Mouse (Mus musculus): ENCODE data around the gene Olfr1511. TPM values are rescaled to one million over a fixed set of nuclear protein-coding genes. Genes with fewer than 3 reads are reported as not detected.
"Not testable (repeated sequence)": the region's sequence is repeated elsewhere in the genome, so short reads cannot be mapped to it uniquely, and the experiment has no call there.

The Olfr1511 gene
- not detected in 2 replicates for total RNA-seq (2014; rRNA removed)
- 0.21 TPM in 1 of 2 replicates, not detected in the other for polyA plus RNA-seq (2015; fragmentation: Nextera tagmentation; extraction: Ambion mirVana)

- Histone ChIP-seq H3K4me2 (ENCODE audit: low read depth, low read length, poor library complexity, severe bottlenecking) (no peak within 1 kb of the TSS), H3K27me3 (ENCODE audit: insufficient read depth, low read length) (no peaks in the 10 kb centered on the region), H3K4me3 (ENCODE audit: low read depth, low read length) (no peak within 1 kb of the TSS), H3K27ac (ENCODE audit: low read depth, low read length) (no peak within 1 kb of the TSS), H3K4me1 (ENCODE audit: insufficient read depth, low read length) (no peaks in the 10 kb centered on the region), H3K9ac (replicated peaks; ENCODE audit: low read length, poor library complexity, severe bottlenecking) (no peak within 1 kb of the TSS), H3K36me3 (ENCODE audit: insufficient read depth, low read length) (no peaks in the 10 kb centered on the region), H3K9me3 (ENCODE audit: low read length) (no peaks in the 10 kb centered on the region)
- DNase-seq (ENCODE audit: low spot score), result no peak
- no peak for TF ChIP-seq CTCF (IDR thresholded peaks at IDR 0.05)
- no peak for ATAC-seq (ENCODE audit: low FRiP score)
- 79% methylated on average over 4 of the region's 4 CpGs for WGBS
These were observed at the start of gene Olfr1511 for GRCm38 (mm10) chr14:52397279-52397678. Olfr1511 (minus strand) TSS chr14:52397379.

GRCm38 (mm10) chr14:52442690-52443089 lies 45.5 kb upstream of the Olfr1511 start, which contains the start of gene Olfr1509:
Olfr1509 (plus strand) TSS chr14:52442990.
- no peak within 1 kb of the TSS for H3K4me2 ChIP-seq (ENCODE audit: low read depth, low read length, poor library complexity, severe bottlenecking)
- no peak for DNase-seq (ENCODE audit: low spot score)

DNA sequence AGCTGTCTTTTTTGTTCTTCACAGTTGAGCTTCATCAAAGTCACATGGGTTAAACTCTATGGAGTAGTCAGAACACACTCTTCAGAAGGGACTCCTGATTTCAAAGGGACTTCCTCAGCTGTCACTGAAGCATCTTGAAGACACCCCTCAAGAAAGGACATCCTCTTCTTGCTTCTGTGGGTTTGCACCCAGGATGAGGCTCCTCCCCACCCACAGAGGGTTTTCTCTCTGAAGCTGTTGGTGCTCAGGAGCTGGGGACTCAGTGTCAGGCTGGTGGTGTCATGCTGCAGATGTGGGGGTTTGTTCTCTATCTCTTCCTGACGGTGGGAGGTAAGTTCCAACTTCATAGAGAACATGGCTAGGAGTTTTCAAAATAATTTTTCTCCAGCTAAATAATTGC lies 30.5 kb upstream of the Olfr1511 start:
- no peak for ATAC-seq (ENCODE audit: low FRiP score)
- DNase-seq (ENCODE audit: low spot score), result no peak
- Histone ChIP-seq H3K4me1 (ENCODE audit: insufficient read depth, low read length) (no peaks in the 10 kb centered on the region), H3K9me3 (ENCODE audit: low read length) (no peaks in the 10 kb centered on the region), H3K27me3 (ENCODE audit: insufficient read depth, low read length) (no peaks in the 10 kb centered on the region), H3K4me3 (ENCODE audit: low read depth, low read length) (no peak overlapping the region), H3K27ac (ENCODE audit: low read depth, low read length) (no peak overlapping the region), H3K36me3 (ENCODE audit: insufficient read depth, low read length) (no peaks in the 10 kb centered on the region), H3K4me2 (ENCODE audit: low read depth, low read length, poor library complexity, severe bottlenecking) (no peak overlapping the region), H3K9ac (replicated peaks; ENCODE audit: low read length, poor library complexity, severe bottlenecking) (no peak overlapping the region)
- no peak for TF ChIP-seq CTCF (IDR thresholded peaks at IDR 0.05)
- 96% methylated on average over 1 of the region's 1 CpGs for WGBS

More at GRCm38 (mm10) chr14:52442690-52443089, 45.5 kb upstream of the Olfr1511 start, which contains the start of gene Olfr1509:
- Histone ChIP-seq H3K4me3 (ENCODE audit: low read depth, low read length) (no peak within 1 kb of the TSS), H3K36me3 (ENCODE audit: insufficient read depth, low read length) (no peaks in the 10 kb centered on the region), H3K9ac (replicated peaks; ENCODE audit: low read length, poor library complexity, severe bottlenecking) (no peak within 1 kb of the TSS), H3K27ac (ENCODE audit: low read depth, low read length) (no peak within 1 kb of the TSS), H3K27me3 (ENCODE audit: insufficient read depth, low read length) (no peaks in the 10 kb centered on the region), H3K4me1 (ENCODE audit: insufficient read depth, low read length) (no peaks in the 10 kb centered on the region), H3K9me3 (ENCODE audit: low read length) (no peaks in the 10 kb centered on the region)
- no peak for TF ChIP-seq CTCF (IDR thresholded peaks at IDR 0.05)
- no peak for ATAC-seq (ENCODE audit: low FRiP score)

DNA sequence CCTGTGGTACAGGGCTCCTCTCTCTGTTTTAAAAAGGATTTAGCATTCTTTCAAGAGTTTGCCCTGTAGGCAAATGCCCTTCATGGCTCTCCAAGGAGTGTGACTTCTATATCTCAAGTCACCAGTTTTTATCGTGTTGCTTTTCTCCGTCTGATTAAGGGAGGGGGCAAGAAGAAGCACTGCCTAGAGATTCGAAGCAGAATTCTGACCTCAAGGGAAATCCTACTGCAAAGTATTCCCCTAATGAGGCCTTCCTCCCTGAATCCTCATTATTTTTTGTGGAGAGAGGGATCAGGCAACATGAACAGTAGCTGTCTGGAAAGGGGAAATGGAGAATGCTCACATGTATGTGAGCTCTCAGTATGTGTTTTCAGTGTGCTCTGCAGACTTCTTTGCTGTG lies 17.1 kb upstream of the Olfr1511 start, which contains the start of gene Olfr1510:
Gene Olfr1510 (minus strand): TSS at position 101 of the 400 bp plus-strand sequence.
- Histone ChIP-seq H3K36me3 (ENCODE audit: insufficient read depth, low read length) (no peaks in the 10 kb centered on the region), H3K27ac (ENCODE audit: low read depth, low read length) (no peak within 1 kb of the TSS), H3K9ac (replicated peaks; ENCODE audit: low read length, poor library complexity, severe bottlenecking) (no peak within 1 kb of the TSS), H3K27me3 (ENCODE audit: insufficient read depth, low read length) (no peaks in the 10 kb centered on the region), H3K4me2 (ENCODE audit: low read depth, low read length, poor library complexity, severe bottlenecking) (no peak within 1 kb of the TSS), H3K4me1 (ENCODE audit: insufficient read depth, low read length) (no peaks in the 10 kb centered on the region), H3K9me3 (ENCODE audit: low read length) (no peaks in the 10 kb centered on the region), H3K4me3 (ENCODE audit: low read depth, low read length) (no peak within 1 kb of the TSS)
- DNase-seq (ENCODE audit: low spot score), result no peak
- ATAC-seq (ENCODE audit: low FRiP score), result no peak
- no peak for TF ChIP-seq CTCF (IDR thresholded peaks at IDR 0.05)
- 82% methylated on average over 3 of the region's 3 CpGs for WGBS

- DNase-seq (ENCODE audit: low spot score); H3K36me3 ChIP-seq (ENCODE audit: insufficient read depth, low read length); H3K27ac ChIP-seq (ENCODE audit: low read depth, low read length); H3K27me3 ChIP-seq (ENCODE audit: insufficient read depth, low read length); H3K9me3 ChIP-seq (ENCODE audit: low read length); H3K4me1 ChIP-seq (ENCODE audit: insufficient read depth, low read length); H3K4me3 ChIP-seq (ENCODE audit: low read depth, low read length); ATAC-seq (ENCODE audit: low FRiP score); H3K4me2 ChIP-seq (ENCODE audit: low read depth, low read length, poor library complexity, severe bottlenecking); H3K9ac ChIP-seq (replicated peaks; ENCODE audit: low read length, poor library complexity, severe bottlenecking): not testable (repeated sequence)
- WGBS, result 81% methylated on average over 7 of the region's 10 CpGs
These were observed 13.2 kb upstream of the Olfr1511 start for GRCm38 (mm10) chr14:52410142-52410919.

- not testable (repeated sequence) for H3K4me1 ChIP-seq (ENCODE audit: insufficient read depth, low read length); H3K4me2 ChIP-seq (ENCODE audit: low read depth, low read length, poor library complexity, severe bottlenecking); DNase-seq (ENCODE audit: low spot score); H3K9ac ChIP-seq (replicated peaks; ENCODE audit: low read length, poor library complexity, severe bottlenecking); H3K9me3 ChIP-seq (ENCODE audit: low read length); H3K36me3 ChIP-seq (ENCODE audit: insufficient read depth, low read length); H3K27me3 ChIP-seq (ENCODE audit: insufficient read depth, low read length); H3K4me3 ChIP-seq (ENCODE audit: low read depth, low read length); ATAC-seq (ENCODE audit: low FRiP score); H3K27ac ChIP-seq (ENCODE audit: low read depth, low read length)
- WGBS, result 91% methylated on average over 9 of the region's 9 CpGs
These were observed 6.9 kb downstream of the Olfr1511 start for GRCm38 (mm10) chr14:52390084-52390848.
